Mouse (Mus musculus): ENCODE data around the gene Cdc6.

GRCm38 (mm10) chr11:98902621-98903245, 4.9 kb upstream of the Cdc6 start:
- TF ChIP-seq USF1 (IDR thresholded peaks at IDR 0.05; ENCODE audit: low read depth) (no peak), CTCF (IDR thresholded peaks at IDR 0.05; ENCODE audit: control insufficient read depth, insufficient read depth, insufficient read length) (no peak), FOSL1 (IDR thresholded peaks at IDR 0.05; ENCODE audit: insufficient read depth, low read length, poor library complexity, severe bottlenecking) (no peak)
